Mouse (Mus musculus): ENCODE results near the gene Cstf1.

- TF ChIP-seq POLR2A (IDR thresholded peaks at IDR 0.05; ENCODE audit: control insufficient read depth, extremely low read depth, insufficient read depth, low read length, poor library complexity) (no peak), CTCF (IDR thresholded peaks at IDR 0.05; ENCODE audit: borderline replicate concordance, control insufficient read depth, extremely low read depth, insufficient read depth, low read length, poor library complexity) (no peak)
Measured at GRCm38 (mm10) chr2:172363176-172363575, 7.3 kb upstream of the Cstf1 start.

All from thymus, adult 2 months (tissue).